Mouse (Mus musculus): ENCODE data around the gene Etl4. TPM values are rescaled to one million over a fixed set of nuclear protein-coding genes. Genes with fewer than 3 reads are reported as not detected.
"Not testable (repeated sequence)": the region's sequence is repeated elsewhere in the genome, so short reads cannot be mapped to it uniquely, and the experiment has no call there.

The Etl4 gene
- total RNA-seq, 2 experiments from 2014 or later = 127 to 141 TPM

GRCm38 (mm10) chr2:20661841-20662240 lies 752.3 kb downstream of the Etl4 start:
- no peak for DNase-seq (ENCODE audit: low spot score in 2 of 2)
- intact Hi-C loops (cut with DNase I) = loop anchor here (10.0 kb wide), 1 partner anchor 387 kb away; no protein-coding TSS in a partner anchor

GRCm38 (mm10) chr2:20662696-20663095 lies 753.1 kb downstream of the Etl4 start:
- no peak for DNase-seq (ENCODE audit: low spot score in 2 of 2)
- intact Hi-C loops (cut with DNase I) = loop anchor here (10.0 kb wide), 1 partner anchor 388 kb away; no protein-coding TSS in a partner anchor

DNA sequence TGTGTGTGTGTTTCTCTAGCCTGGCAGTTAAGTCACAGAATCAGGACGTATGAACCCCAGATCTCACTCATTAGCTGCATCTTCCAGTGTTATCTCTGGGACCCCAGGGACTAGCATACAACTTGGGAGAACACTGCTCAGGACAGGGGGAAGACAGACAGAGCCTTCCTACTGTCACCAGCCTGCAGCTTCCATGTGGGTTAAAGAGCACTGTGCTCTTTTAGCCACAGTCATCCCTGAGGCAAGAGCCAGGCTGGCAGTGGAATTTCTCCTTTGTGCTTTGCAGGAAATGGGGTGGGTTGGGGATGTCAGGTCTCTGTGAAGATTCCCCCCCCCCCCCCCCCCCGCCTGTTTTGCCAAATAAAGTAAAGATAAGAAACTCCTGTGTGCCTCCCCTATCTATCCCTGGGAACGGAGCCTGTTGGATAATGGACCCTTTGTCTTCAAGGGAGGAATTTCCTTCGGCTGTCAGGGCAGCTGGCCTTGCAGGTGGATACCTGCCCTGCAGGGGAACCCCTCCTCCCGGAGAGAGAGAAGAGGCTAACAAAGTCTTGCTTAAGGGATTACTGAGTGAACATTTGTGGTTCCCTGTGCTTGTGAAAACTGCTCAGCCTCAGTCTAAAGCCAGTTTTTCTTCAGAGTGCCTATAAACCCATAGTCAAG lies 755.9 kb downstream of the Etl4 start:
- no peak for DNase-seq (ENCODE audit: low spot score in 2 of 2)
- intact Hi-C loops (cut with DNase I) = loop anchor here (10.0 kb wide), 1 partner anchor 391 kb away; no protein-coding TSS in a partner anchor

DNA sequence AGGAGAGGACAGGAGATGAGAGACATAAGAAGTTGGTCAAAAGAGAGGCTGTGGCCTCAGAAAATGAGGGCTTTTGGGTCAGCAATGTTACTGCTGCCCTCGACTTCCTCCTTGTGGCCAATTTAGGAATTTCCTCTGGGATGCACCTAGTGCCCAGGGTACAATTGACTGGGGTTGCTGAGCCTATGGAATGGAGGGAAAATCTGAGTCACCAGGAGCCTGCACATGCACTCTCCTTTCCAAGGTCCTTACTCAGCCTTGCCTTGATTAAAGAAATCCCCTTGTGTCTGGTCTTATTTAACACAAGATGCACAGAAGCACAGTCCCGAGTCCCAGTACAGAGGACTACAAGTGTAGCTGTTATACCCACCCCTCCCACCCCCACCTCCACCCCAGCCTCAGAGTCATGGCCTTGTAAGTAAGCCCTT lies 756.5 kb downstream of the Etl4 start:
- DNase-seq (ENCODE audit: low spot score in 2 of 2) = peak in 1 of 2 experiments; percentile 33
- intact Hi-C loops (cut with DNase I) = loop anchor here (10.0 kb wide), 1 partner anchor 391 kb away; no protein-coding TSS in a partner anchor

- DNase-seq (ENCODE audit: low spot score in 2 of 2) = no peak
- intact Hi-C loops (cut with DNase I) = loop anchor here (10.0 kb wide), 1 partner anchor 393 kb away; no protein-coding TSS in a partner anchor
Observed at GRCm38 (mm10) chr2:20667876-20668275, 758.3 kb downstream of the Etl4 start.

GRCm38 (mm10) chr2:20668276-20669030 lies 758.9 kb downstream of the Etl4 start:
- intact Hi-C loops (cut with DNase I) = loop anchor here (10.0 kb wide), 1 partner anchor 394 kb away; no protein-coding TSS in a partner anchor

GRCm38 (mm10) chr2:20669367-20669766 lies 759.8 kb downstream of the Etl4 start:
- intact Hi-C loops (cut with DNase I) = loop anchor here (10.0 kb wide), 1 partner anchor 395 kb away; no protein-coding TSS in a partner anchor

More at GRCm38 (mm10) chr2:20668276-20669030, 758.9 kb downstream of the Etl4 start:
- not testable (repeated sequence) for DNase-seq (ENCODE audit: low spot score in 2 of 2)

GRCm38 (mm10) chr2:20671546-20672255 lies 762.1 kb downstream of the Etl4 start:
- intact Hi-C loops (cut with DNase I) = no loop called here
- DNase-seq (ENCODE audit: low spot score in 2 of 2) = no peak

More at GRCm38 (mm10) chr2:20669367-20669766, 759.8 kb downstream of the Etl4 start:
- DNase-seq (ENCODE audit: low spot score in 2 of 2) = no peak

GRCm38 (mm10) chr2:20672281-20672680 lies 762.7 kb downstream of the Etl4 start:
- intact Hi-C loops (cut with DNase I) = no loop called here
- DNase-seq (ENCODE audit: low spot score in 2 of 2) = no peak

- DNase-seq (ENCODE audit: low spot score in 2 of 2) = peak; percentile 68 to 80
- intact Hi-C loops (cut with DNase I) = no loop called here
Observed at GRCm38 (mm10) chr2:20672803-20673603, 763.4 kb downstream of the Etl4 start.

- no peak for DNase-seq (ENCODE audit: low spot score in 2 of 2)
- intact Hi-C loops (cut with DNase I) = no loop called here
Observed at GRCm38 (mm10) chr2:20676379-20676778, 766.8 kb downstream of the Etl4 start.

- intact Hi-C loops (cut with DNase I) = no loop called here
- no peak for DNase-seq (ENCODE audit: low spot score in 2 of 2)
Observed at GRCm38 (mm10) chr2:20678793-20679192, 769.2 kb downstream of the Etl4 start.

GRCm38 (mm10) chr2:20682203-20682602 lies 772.6 kb downstream of the Etl4 start:
- intact Hi-C loops (cut with DNase I); DNase-seq (ENCODE audit: low spot score in 2 of 2): not testable (repeated sequence)

DNA sequence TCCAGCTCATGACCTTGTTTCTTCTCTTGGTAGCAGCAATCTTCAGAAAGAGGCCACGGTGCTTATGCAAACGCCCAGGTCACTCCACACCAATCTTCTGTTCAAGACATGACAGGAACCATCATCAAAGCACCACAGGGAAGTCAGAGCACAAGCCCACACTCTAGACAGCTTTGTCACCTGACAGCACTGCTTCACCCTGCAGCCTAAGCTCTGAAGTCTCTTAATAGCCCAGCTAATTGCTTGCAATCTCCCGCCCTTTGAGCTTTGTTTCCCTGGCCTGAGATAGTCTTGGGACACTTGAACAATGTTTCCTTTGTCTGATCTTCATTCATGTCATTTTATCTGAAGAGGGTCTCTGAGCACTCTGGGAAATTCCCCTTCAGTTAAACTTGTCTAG lies 779.8 kb downstream of the Etl4 start:
- no peak for DNase-seq (ENCODE audit: low spot score in 2 of 2)
- intact Hi-C loops (cut with DNase I) = no loop called here

DNA sequence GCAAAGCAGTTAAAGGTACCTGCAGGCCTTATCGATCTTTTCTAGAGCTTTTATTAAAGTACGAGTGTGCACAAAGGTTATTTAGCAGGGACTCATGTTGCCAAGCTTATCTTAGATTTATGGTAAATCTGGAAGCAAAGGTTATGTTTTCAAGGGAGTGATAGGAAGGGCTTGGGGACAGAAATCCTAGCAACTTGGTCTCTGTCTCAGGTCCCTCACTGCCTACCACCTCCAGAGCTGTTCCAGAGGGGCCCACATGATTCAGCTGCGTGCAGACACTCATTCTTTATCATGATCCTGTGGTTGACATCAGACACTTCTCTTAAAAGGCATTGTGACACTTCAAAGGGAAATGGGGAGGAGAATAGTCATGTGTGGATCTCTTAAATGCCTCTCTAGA lies 783.3 kb downstream of the Etl4 start:
- no peak for DNase-seq (ENCODE audit: low spot score in 2 of 2)
- intact Hi-C loops (cut with DNase I) = no loop called here

GRCm38 (mm10) chr2:20693772-20694171 lies 784.2 kb downstream of the Etl4 start:
- intact Hi-C loops (cut with DNase I) = no loop called here
- DNase-seq (ENCODE audit: low spot score in 2 of 2) = no peak

DNA sequence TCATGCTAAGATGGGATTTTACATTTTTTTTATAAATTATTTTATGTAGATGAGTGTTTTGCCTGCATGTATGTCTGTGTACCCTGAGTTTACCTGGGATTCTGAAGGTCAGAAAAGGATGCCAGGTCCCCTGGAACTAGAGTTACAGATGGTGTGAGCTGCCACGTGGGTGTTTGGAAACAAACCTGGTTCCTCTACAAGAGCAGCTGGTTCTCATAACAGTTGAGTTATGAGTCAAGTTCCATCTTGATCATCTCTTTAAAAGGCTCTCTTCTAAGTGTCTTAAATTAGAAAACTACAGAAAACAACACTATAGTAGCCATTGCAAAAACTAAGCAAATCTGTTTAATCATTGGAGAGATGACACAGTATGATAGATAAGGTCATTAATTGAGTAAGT lies 788.1 kb downstream of the Etl4 start:
- DNase-seq (ENCODE audit: low spot score in 2 of 2) = peak in 1 of 2 experiments; percentile 30
- intact Hi-C loops (cut with DNase I) = no loop called here

DNA sequence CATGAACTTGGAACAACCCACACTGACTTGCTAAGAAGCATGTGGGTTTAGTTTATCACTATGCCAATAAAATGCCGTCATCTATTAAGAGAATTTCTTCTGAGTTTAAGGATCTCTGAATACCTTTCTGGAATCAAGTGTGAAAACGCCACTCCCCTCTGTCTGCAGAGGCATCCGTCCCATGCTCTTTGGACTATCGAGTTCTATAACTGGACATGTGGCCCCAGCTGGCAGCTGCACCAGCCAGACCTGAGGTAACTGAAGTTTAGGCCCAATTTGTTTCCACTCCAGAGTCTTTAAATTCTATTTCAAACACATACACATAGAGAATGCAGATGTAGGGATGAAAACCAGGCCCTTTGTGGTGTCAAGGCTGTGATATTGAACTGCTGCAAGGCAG lies 795.5 kb downstream of the Etl4 start:
- intact Hi-C loops (cut with DNase I) = no loop called here
- no peak for DNase-seq (ENCODE audit: low spot score in 2 of 2)

DNA sequence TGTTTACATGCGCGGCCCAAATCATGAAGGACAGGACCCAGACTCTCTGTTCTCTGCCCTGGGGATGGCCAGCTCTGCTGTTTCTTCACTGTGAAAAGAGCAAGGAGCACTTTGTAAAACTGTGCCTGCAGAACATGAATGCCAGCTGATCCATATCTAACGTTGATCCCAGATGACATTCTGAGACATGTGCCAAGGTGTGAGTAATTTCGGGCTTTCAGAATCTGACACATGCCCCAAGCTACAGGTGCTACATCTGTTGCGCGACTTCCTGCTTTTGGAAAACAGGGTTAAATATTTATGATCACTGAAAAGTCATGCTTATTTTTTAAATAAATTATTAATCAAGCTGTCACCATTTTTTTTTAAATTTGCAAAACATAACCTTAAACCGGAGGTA lies 801.0 kb downstream of the Etl4 start:
- intact Hi-C loops (cut with DNase I) = no loop called here
- DNase-seq (ENCODE audit: low spot score in 2 of 2) = no peak

Data from left cerebral cortex, postnatal 14 days (tissue).